Mouse (Mus musculus): ENCODE data around the gene Fmo3. TPM values are rescaled to one million over a fixed set of nuclear protein-coding genes. Genes with fewer than 3 reads are reported as not detected.

The Fmo3 gene
- polyA plus RNA-seq, 1 experiment from 2014 or later, result not detected

GRCm38 (mm10) chr1:162937970-162938695 is 46.2 kb downstream of the Fmo3 start:
- no peaks in the 10 kb centered on the region for H3K36me3 ChIP-seq (replicated peaks; ENCODE audit: control insufficient read depth, insufficient read depth, low read depth, low read length)
- DNase-seq (ENCODE audit: low spot score) (no peak), ATAC-seq (replicated peaks; ENCODE audit: insufficient number of reproducible peaks, low FRiP score, low TSS enrichment, low read depth) (no peak)
- no peaks in the 10 kb centered on the region for H3K9me3 ChIP-seq (replicated peaks; ENCODE audit: control insufficient read depth, low read length)
- H3K4me2 ChIP-seq (ENCODE audit: low read depth, low read length), result no peak overlapping the region
- H3K27ac ChIP-seq (replicated peaks; ENCODE audit: low read depth, low read length), result no peak overlapping the region
- no peak overlapping the region for H3K9ac ChIP-seq (replicated peaks; ENCODE audit: low read length)
- no peaks in the 10 kb centered on the region for H3K27me3 ChIP-seq (ENCODE audit: control insufficient read depth, insufficient read depth, low read length)
- no peaks in the 10 kb centered on the region for H3K4me1 ChIP-seq (ENCODE audit: control insufficient read depth, insufficient read depth, low read length)
- 69% methylated on average over 5 of the region's 5 CpGs for WGBS
- no peak overlapping the region for H3K4me3 ChIP-seq (ENCODE audit: low read depth, low read length)

- DNase-seq (ENCODE audit: low spot score) (no peak), ATAC-seq (replicated peaks; ENCODE audit: insufficient number of reproducible peaks, low FRiP score, low TSS enrichment, low read depth) (no peak)
- Histone ChIP-seq H3K9ac (replicated peaks; ENCODE audit: low read length) (no peak within 1 kb of the TSS), H3K4me3 (ENCODE audit: low read depth, low read length) (no peak within 1 kb of the TSS), H3K9me3 (replicated peaks; ENCODE audit: control insufficient read depth, low read length) (no peaks in the 10 kb centered on the region), H3K4me1 (ENCODE audit: control insufficient read depth, insufficient read depth, low read length) (no peaks in the 10 kb centered on the region), H3K36me3 (replicated peaks; ENCODE audit: control insufficient read depth, insufficient read depth, low read depth, low read length) (no peaks in the 10 kb centered on the region), H3K27me3 (ENCODE audit: control insufficient read depth, insufficient read depth, low read length) (no peaks in the 10 kb centered on the region), H3K27ac (replicated peaks; ENCODE audit: low read depth, low read length) (no peak within 1 kb of the TSS), H3K4me2 (ENCODE audit: low read depth, low read length) (no peak within 1 kb of the TSS)
- WGBS, result 83% methylated on average over 6 of the region's 6 CpGs
These were observed 46.9 kb downstream of the Fmo3 start, which contains the start of gene Fmo6 for GRCm38 (mm10) chr1:162937415-162937814. Gene Fmo6 (minus strand): TSS chr1:162937515.

- WGBS, result 60% methylated on average over 4 of the region's 4 CpGs
- H3K9ac ChIP-seq (replicated peaks; ENCODE audit: low read length), result no peak overlapping the region
- DNase-seq (ENCODE audit: low spot score) (no peak), ATAC-seq (replicated peaks; ENCODE audit: insufficient number of reproducible peaks, low FRiP score, low TSS enrichment, low read depth) (no peak)
- H3K27me3 ChIP-seq (ENCODE audit: control insufficient read depth, insufficient read depth, low read length), result no peaks in the 10 kb centered on the region
- H3K4me1 ChIP-seq (ENCODE audit: control insufficient read depth, insufficient read depth, low read length), result no peaks in the 10 kb centered on the region
- H3K36me3 ChIP-seq (replicated peaks; ENCODE audit: control insufficient read depth, insufficient read depth, low read depth, low read length), result no peaks in the 10 kb centered on the region
- no peak overlapping the region for H3K27ac ChIP-seq (replicated peaks; ENCODE audit: low read depth, low read length)
- H3K4me2 ChIP-seq (ENCODE audit: low read depth, low read length), result no peak overlapping the region
- no peaks in the 10 kb centered on the region for H3K9me3 ChIP-seq (replicated peaks; ENCODE audit: control insufficient read depth, low read length)
- H3K4me3 ChIP-seq (ENCODE audit: low read depth, low read length), result no peak overlapping the region
These were observed 49.8 kb downstream of the Fmo3 start for GRCm38 (mm10) chr1:162934374-162935012.

- Histone ChIP-seq H3K4me3 (ENCODE audit: low read depth, low read length) (no peak overlapping the region), H3K36me3 (replicated peaks; ENCODE audit: control insufficient read depth, insufficient read depth, low read depth, low read length) (no peaks in the 10 kb centered on the region), H3K9ac (replicated peaks; ENCODE audit: low read length) (no peak overlapping the region), H3K9me3 (replicated peaks; ENCODE audit: control insufficient read depth, low read length) (no peaks in the 10 kb centered on the region), H3K4me2 (ENCODE audit: low read depth, low read length) (no peak overlapping the region), H3K27me3 (ENCODE audit: control insufficient read depth, insufficient read depth, low read length) (no peaks in the 10 kb centered on the region), H3K4me1 (ENCODE audit: control insufficient read depth, insufficient read depth, low read length) (no peaks in the 10 kb centered on the region), H3K27ac (replicated peaks; ENCODE audit: low read depth, low read length) (no peak overlapping the region)
- ATAC-seq (replicated peaks; ENCODE audit: insufficient number of reproducible peaks, low FRiP score, low TSS enrichment, low read depth) (no peak), DNase-seq (ENCODE audit: low spot score) (no peak)
- 86% methylated on average over 4 of the region's 4 CpGs for WGBS
These were observed 51.9 kb downstream of the Fmo3 start for GRCm38 (mm10) chr1:162932386-162932785.

GRCm38 (mm10) chr1:162931880-162932279 is 52.4 kb downstream of the Fmo3 start:
- DNase-seq (ENCODE audit: low spot score), result no peak
- WGBS, result 86% methylated on average over 5 of the region's 5 CpGs
- no peaks in the 10 kb centered on the region for H3K4me1 ChIP-seq (ENCODE audit: control insufficient read depth, insufficient read depth, low read length)

GRCm38 (mm10) chr1:162931310-162931875 is 52.9 kb downstream of the Fmo3 start:
- Histone ChIP-seq H3K4me1 (ENCODE audit: control insufficient read depth, insufficient read depth, low read length) (no peaks in the 10 kb centered on the region), H3K9me3 (replicated peaks; ENCODE audit: control insufficient read depth, low read length) (no peaks in the 10 kb centered on the region), H3K27me3 (ENCODE audit: control insufficient read depth, insufficient read depth, low read length) (no peaks in the 10 kb centered on the region), H3K27ac (replicated peaks; ENCODE audit: low read depth, low read length) (no peak overlapping the region), H3K4me3 (ENCODE audit: low read depth, low read length) (no peak overlapping the region), H3K9ac (replicated peaks; ENCODE audit: low read length) (no peak overlapping the region), H3K36me3 (replicated peaks; ENCODE audit: control insufficient read depth, insufficient read depth, low read depth, low read length) (no peaks in the 10 kb centered on the region), H3K4me2 (ENCODE audit: low read depth, low read length) (no peak overlapping the region)
- DNase-seq (ENCODE audit: low spot score) (no peak), ATAC-seq (replicated peaks; ENCODE audit: insufficient number of reproducible peaks, low FRiP score, low TSS enrichment, low read depth) (no peak)
- WGBS, result 67% methylated on average over 4 of the region's 4 CpGs

More at GRCm38 (mm10) chr1:162931880-162932279, 52.4 kb downstream of the Fmo3 start:
- no peak overlapping the region for H3K4me2 ChIP-seq (ENCODE audit: low read depth, low read length)
- H3K9ac ChIP-seq (replicated peaks; ENCODE audit: low read length), result no peak overlapping the region
- no peak for ATAC-seq (replicated peaks; ENCODE audit: insufficient number of reproducible peaks, low FRiP score, low TSS enrichment, low read depth)
- H3K27me3 ChIP-seq (ENCODE audit: control insufficient read depth, insufficient read depth, low read length), result no peaks in the 10 kb centered on the region
- no peaks in the 10 kb centered on the region for H3K9me3 ChIP-seq (replicated peaks; ENCODE audit: control insufficient read depth, low read length)
- H3K27ac ChIP-seq (replicated peaks; ENCODE audit: low read depth, low read length), result no peak overlapping the region
- no peaks in the 10 kb centered on the region for H3K36me3 ChIP-seq (replicated peaks; ENCODE audit: control insufficient read depth, insufficient read depth, low read depth, low read length)
- H3K4me3 ChIP-seq (ENCODE audit: low read depth, low read length), result no peak overlapping the region

- Histone ChIP-seq H3K4me3 (ENCODE audit: low read depth, low read length) (no peak overlapping the region), H3K4me2 (ENCODE audit: low read depth, low read length) (no peak overlapping the region), H3K36me3 (replicated peaks; ENCODE audit: control insufficient read depth, insufficient read depth, low read depth, low read length) (no peaks in the 10 kb centered on the region), H3K4me1 (ENCODE audit: control insufficient read depth, insufficient read depth, low read length) (no peaks in the 10 kb centered on the region), H3K9me3 (replicated peaks; ENCODE audit: control insufficient read depth, low read length) (no peaks in the 10 kb centered on the region), H3K27me3 (ENCODE audit: control insufficient read depth, insufficient read depth, low read length) (no peaks in the 10 kb centered on the region), H3K27ac (replicated peaks; ENCODE audit: low read depth, low read length) (no peak overlapping the region), H3K9ac (replicated peaks; ENCODE audit: low read length) (no peak overlapping the region)
- DNase-seq (ENCODE audit: low spot score), result no peak
- WGBS, result 77% methylated on average over 2 of the region's 2 CpGs
- ATAC-seq (replicated peaks; ENCODE audit: insufficient number of reproducible peaks, low FRiP score, low TSS enrichment, low read depth), result no peak
These were observed 53.7 kb downstream of the Fmo3 start for GRCm38 (mm10) chr1:162930631-162931030.

GRCm38 (mm10) chr1:162929146-162929545 is 55.2 kb downstream of the Fmo3 start:
- no peaks in the 10 kb centered on the region for H3K36me3 ChIP-seq (replicated peaks; ENCODE audit: control insufficient read depth, insufficient read depth, low read depth, low read length)
- H3K4me1 ChIP-seq (ENCODE audit: control insufficient read depth, insufficient read depth, low read length), result no peaks in the 10 kb centered on the region
- DNase-seq (ENCODE audit: low spot score), result no peak
- H3K9me3 ChIP-seq (replicated peaks; ENCODE audit: control insufficient read depth, low read length), result no peaks in the 10 kb centered on the region
- no peak overlapping the region for H3K9ac ChIP-seq (replicated peaks; ENCODE audit: low read length)
- H3K27ac ChIP-seq (replicated peaks; ENCODE audit: low read depth, low read length), result no peak overlapping the region
- WGBS, result 81% methylated on average over 3 of the region's 3 CpGs
- no peak overlapping the region for H3K4me3 ChIP-seq (ENCODE audit: low read depth, low read length)
- H3K4me2 ChIP-seq (ENCODE audit: low read depth, low read length), result no peak overlapping the region
- no peaks in the 10 kb centered on the region for H3K27me3 ChIP-seq (ENCODE audit: control insufficient read depth, insufficient read depth, low read length)
- no peak for ATAC-seq (replicated peaks; ENCODE audit: insufficient number of reproducible peaks, low FRiP score, low TSS enrichment, low read depth)
